Mouse (Mus musculus) neural tube, embryonic 14.5 days (tissue): ENCODE measurements around the gene Ildr1. TPM values are rescaled to one million over a fixed set of nuclear protein-coding genes. Genes with fewer than 3 reads are reported as not detected.

Experiments used
- ATAC-seq: fragments of 200-750 bp; cut with Nextera tagmentation; 2 replicates; pipeline ENCODE4 v1.8.0; 2017; ENCODE audit warnings: low read depth, mild to moderate bottlenecking, moderate TSS enrichment, moderate library complexity
- H3K27ac ChIP-seq: fragments of 300-500 bp; sonication (generic); 2 replicates; pipeline ENCODE4 v1.5.1; 2014; ENCODE audit warnings: low read depth, mild to moderate bottlenecking, control low read depth, low read length, moderate library complexity, mixed read lengths
- H3K27me3 ChIP-seq: fragments of 300-500 bp; sonication (generic); 2 replicates; pipeline ENCODE4 v1.6.1; 2014; ENCODE audit warnings: low read length; ENCODE audit not compliant: control insufficient read depth, insufficient read depth
- H3K36me3 ChIP-seq: fragments of 300-500 bp; sonication (generic); 2 replicates; pipeline ENCODE4 v1.6.1; 2014; ENCODE audit warnings: low read length, mixed read lengths; ENCODE audit not compliant: control insufficient read depth, insufficient read depth
- H3K4me1 ChIP-seq: fragments of 300-500 bp; sonication (generic); 2 replicates; pipeline ENCODE4 v1.6.1; 2014; ENCODE audit warnings: low read length; ENCODE audit not compliant: control insufficient read depth, insufficient read depth
- H3K4me2 ChIP-seq: fragments of 300-500 bp; sonication (generic); 2 replicates; pipeline ENCODE4 v1.6.1; 2014; ENCODE audit warnings: mild to moderate bottlenecking, low read depth, low read length, control low read depth
- H3K4me3 ChIP-seq: fragments of 300-500 bp; sonication (generic); 2 replicates; pipeline ENCODE4 v1.5.1; 2014; ENCODE audit warnings: low read depth, low read length, control low read depth, mixed read lengths
- H3K9ac ChIP-seq: fragments of 300-500 bp; sonication (generic); replicated peaks from 2 replicates; pipeline ENCODE4 v1.6.1; 2014; ENCODE audit warnings: low read depth, mild to moderate bottlenecking, control low read depth, low read length, mixed read lengths
- H3K9me3 ChIP-seq: fragments of 300-500 bp; sonication (generic); 2 replicates; pipeline ENCODE4 v1.6.1; 2016; ENCODE audit warnings: low read length; ENCODE audit not compliant: control insufficient read depth
- WGBS: fragments of 180-500 bp; shearing (Covaris S2); extraction: QIAGEN DNeasy Blood & Tissue Kit; methylation state at CpG from one replicate; pipeline ENCODE4 v1.1.7; 2014; 5-methylcytosine and 5-hydroxymethylcytosine counted together
- polyA plus RNA-seq: library from polyadenylated mRNA; unstranded; fragments of >200 nt; fragmentation: Nextera tagmentation; extraction: Ambion mirVana; gene quantifications from 2 replicates; pipeline ENCODE4 v1.2.1, GENCODE M21; 2014

Gene Ildr1
- polyA plus RNA-seq, 1 experiment from 2014 or later = 0.25 TPM

DNA sequence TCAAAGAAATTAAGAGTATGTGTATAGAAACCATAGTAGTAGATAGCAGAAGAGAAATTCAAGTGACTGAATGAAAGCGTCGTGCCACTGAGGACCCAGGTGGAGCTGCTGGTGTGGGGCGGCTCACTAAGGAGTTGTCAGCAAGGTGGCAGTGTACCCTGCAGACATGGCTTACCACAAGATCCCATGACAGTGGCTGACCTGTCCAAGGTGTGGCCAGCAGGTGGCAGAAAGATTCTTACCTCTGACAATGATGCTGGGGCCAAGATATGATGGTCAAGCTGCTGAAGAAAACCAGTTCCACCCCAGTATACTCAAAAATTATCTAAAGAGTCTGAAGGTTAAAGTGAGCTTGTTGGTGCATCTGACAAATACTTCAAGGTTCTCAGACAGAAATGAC is 41.6 kb downstream of the Ildr1 start:
- no peak overlapping the region for H3K27ac ChIP-seq
- no peak for ATAC-seq
- 90% methylated on average over 3 of the region's 3 CpGs for WGBS
- H3K9ac ChIP-seq = no peak overlapping the region
- H3K36me3 ChIP-seq = no peaks in the 10 kb centered on the region
- no peaks in the 10 kb centered on the region for H3K9me3 ChIP-seq
- no peaks in the 10 kb centered on the region for H3K4me1 ChIP-seq
- no peak overlapping the region for H3K4me2 ChIP-seq
- no peak overlapping the region for H3K4me3 ChIP-seq
- H3K27me3 ChIP-seq = no peaks in the 10 kb centered on the region

GRCm38 (mm10) chr16:36739404-36739930 is 45.7 kb downstream of the Ildr1 start:
- no peak overlapping the region for H3K9ac ChIP-seq
- 13% methylated on average over 4 of the region's 4 CpGs for WGBS

DNA sequence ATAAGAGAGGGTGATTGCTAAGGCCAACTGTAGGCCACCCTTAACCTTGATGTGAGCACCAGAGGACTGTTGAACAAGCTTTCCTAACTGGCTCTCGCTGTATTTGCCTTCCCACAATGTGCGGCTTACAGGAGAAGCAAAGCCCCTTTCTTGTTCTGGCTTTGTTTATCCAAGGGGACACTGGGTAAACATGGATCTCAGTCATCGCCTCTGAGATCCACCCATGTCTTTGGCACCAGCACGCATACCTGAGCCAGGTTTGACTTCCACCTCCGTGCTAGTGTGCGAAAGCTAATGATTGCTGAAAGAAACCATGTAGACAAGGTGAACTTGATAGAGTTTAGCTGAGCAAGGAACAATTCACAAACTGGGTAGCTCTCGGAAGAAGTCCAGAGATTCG is 49.8 kb downstream of the Ildr1 start:
- Histone ChIP-seq H3K9ac (no peak overlapping the region), H3K4me2 (no peak overlapping the region), H3K9me3 (no peaks in the 10 kb centered on the region), H3K4me3 (no peak overlapping the region), H3K27ac (no peak overlapping the region), H3K4me1 (no peaks in the 10 kb centered on the region), H3K27me3 (no peaks in the 10 kb centered on the region), H3K36me3 (no peaks in the 10 kb centered on the region)
- ATAC-seq = no peak
- 90% methylated on average over 8 of the region's 8 CpGs for WGBS

More at GRCm38 (mm10) chr16:36739404-36739930, 45.7 kb downstream of the Ildr1 start:
- H3K27ac ChIP-seq = no peak overlapping the region
- no peaks in the 10 kb centered on the region for H3K4me1 ChIP-seq
- H3K9me3 ChIP-seq = no peaks in the 10 kb centered on the region
- no peaks in the 10 kb centered on the region for H3K36me3 ChIP-seq
- no peak for ATAC-seq
- H3K27me3 ChIP-seq = no peaks in the 10 kb centered on the region
- H3K4me2 ChIP-seq = no peak overlapping the region
- H3K4me3 ChIP-seq = no peak overlapping the region

DNA sequence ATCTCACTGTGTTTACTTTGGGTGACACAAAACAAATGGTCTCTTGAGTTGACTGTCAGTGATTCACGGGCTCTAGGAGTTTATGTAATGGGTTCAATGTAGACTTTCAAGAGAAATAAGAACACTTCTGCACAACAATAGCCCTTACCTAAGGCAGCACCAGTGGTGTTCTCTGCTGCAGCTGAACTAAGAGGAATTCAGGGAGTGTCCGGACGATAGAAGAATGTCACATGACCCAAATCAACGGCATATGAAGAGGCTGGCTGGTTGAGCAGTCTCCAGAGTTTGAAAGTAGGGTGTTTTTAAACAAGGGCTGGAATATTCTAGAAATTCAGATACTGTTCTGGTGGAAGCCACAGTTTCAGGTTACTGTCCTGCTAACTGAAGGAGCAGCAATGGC is 53.3 kb downstream of the Ildr1 start:
- Histone ChIP-seq H3K36me3 (no peaks in the 10 kb centered on the region), H3K27me3 (no peaks in the 10 kb centered on the region), H3K4me2 (no peak overlapping the region), H3K4me3 (no peak overlapping the region), H3K4me1 (no peaks in the 10 kb centered on the region), H3K9me3 (no peaks in the 10 kb centered on the region), H3K9ac (no peak overlapping the region), H3K27ac (no peak overlapping the region)
- ATAC-seq = no peak
- 85% methylated on average over 4 of the region's 4 CpGs for WGBS

GRCm38 (mm10) chr16:36747767-36748166 is 54.0 kb downstream of the Ildr1 start:
- Histone ChIP-seq H3K4me1 (no peaks in the 10 kb centered on the region), H3K27me3 (no peaks in the 10 kb centered on the region), H3K4me2 (no peak overlapping the region), H3K27ac (no peak overlapping the region), H3K9ac (no peak overlapping the region), H3K4me3 (no peak overlapping the region), H3K36me3 (no peaks in the 10 kb centered on the region), H3K9me3 (no peaks in the 10 kb centered on the region)
- ATAC-seq = no peak
- WGBS = 73% methylated on average over 2 of the region's 2 CpGs

DNA sequence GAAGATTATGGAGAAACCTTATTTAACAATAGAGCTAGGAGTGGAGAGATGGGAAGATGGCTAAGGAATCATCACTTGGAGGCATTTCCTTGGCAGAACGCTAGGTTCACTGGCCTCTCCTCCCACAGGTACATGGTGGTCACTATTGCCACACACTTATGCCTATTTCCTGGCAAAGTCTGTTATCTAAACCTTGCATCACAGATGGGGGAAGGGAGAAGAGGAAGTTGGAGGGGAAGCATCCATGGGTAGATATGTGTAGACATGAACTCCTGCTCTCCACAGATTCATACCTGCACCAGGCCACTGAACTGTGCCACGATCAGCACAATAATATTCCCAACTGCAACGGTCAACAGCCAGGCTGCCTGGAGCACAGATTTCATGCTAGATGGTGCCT is 58.2 kb downstream of the Ildr1 start:
- Histone ChIP-seq H3K36me3 (no peaks in the 10 kb centered on the region), H3K4me1 (no peaks in the 10 kb centered on the region), H3K9ac (no peak overlapping the region), H3K9me3 (no peaks in the 10 kb centered on the region), H3K4me3 (no peak overlapping the region), H3K27me3 (no peaks in the 10 kb centered on the region), H3K27ac (no peak overlapping the region), H3K4me2 (no peak overlapping the region)
- ATAC-seq = no peak
- WGBS = 90% methylated on average over 3 of the region's 3 CpGs

DNA sequence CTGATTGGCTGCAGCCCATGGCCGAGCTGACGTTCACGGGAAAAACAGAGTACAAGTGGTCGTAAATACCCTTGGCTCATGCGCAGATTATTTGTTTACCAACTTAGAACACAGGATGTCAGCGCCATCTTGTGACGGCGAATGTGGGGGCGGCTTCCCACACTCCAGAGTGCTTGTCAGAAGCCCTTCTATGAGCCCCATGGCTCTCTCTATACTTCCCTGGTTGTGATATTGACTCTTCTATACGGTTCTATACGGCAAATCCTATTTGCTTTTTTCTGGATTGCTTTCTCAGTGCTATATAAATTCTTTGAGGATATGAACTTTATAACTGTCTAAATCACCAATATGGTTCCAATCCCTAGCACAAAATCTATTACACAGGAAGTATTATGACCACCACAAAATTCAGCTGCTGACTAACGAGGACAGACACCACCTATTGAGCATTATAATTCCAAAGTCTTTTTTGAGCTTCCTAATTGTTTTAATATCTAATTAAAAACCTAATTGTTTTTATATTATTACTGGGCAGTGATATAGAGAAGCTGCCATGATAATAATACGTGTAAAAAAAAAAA is 76.5 kb downstream of the Ildr1 start:
- no peak overlapping the region for H3K4me3 ChIP-seq
- H3K9me3 ChIP-seq = no peaks in the 10 kb centered on the region
- H3K27me3 ChIP-seq = no peaks in the 10 kb centered on the region
- H3K9ac ChIP-seq = no peak overlapping the region
- WGBS = 70% methylated on average over 8 of the region's 13 CpGs
- no peak overlapping the region for H3K4me2 ChIP-seq
- H3K36me3 ChIP-seq = no peaks in the 10 kb centered on the region
- no peaks in the 10 kb centered on the region for H3K4me1 ChIP-seq
- ATAC-seq = no peak
- H3K27ac ChIP-seq = no peak overlapping the region

GRCm38 (mm10) chr16:36770830-36771229 is 77.1 kb downstream of the Ildr1 start:
- ATAC-seq = peak; percentile 69; the same call in 1 of the 2 replicates
- H3K27me3 ChIP-seq = no peaks in the 10 kb centered on the region
- H3K9me3 ChIP-seq = no peaks in the 10 kb centered on the region
- H3K36me3 ChIP-seq = no peaks in the 10 kb centered on the region
- no peak overlapping the region for H3K4me3 ChIP-seq
- no peak overlapping the region for H3K9ac ChIP-seq
- H3K4me1 ChIP-seq = no peaks in the 10 kb centered on the region
- WGBS = 61% methylated on average over 4 of the region's 4 CpGs
- no peak overlapping the region for H3K4me2 ChIP-seq
- H3K27ac ChIP-seq = no peak overlapping the region

GRCm38 (mm10) chr16:36771244-36771643 is 77.5 kb downstream of the Ildr1 start:
- Histone ChIP-seq H3K36me3 (no peaks in the 10 kb centered on the region), H3K9ac (no peak overlapping the region), H3K27me3 (no peaks in the 10 kb centered on the region), H3K4me3 (no peak overlapping the region), H3K4me1 (no peaks in the 10 kb centered on the region), H3K27ac (no peak overlapping the region), H3K4me2 (no peak overlapping the region), H3K9me3 (no peaks in the 10 kb centered on the region)
- ATAC-seq = no peak
- 88% methylated on average over 2 of the region's 2 CpGs for WGBS
